Mouse (Mus musculus) midbrain, embryonic 12.5 days (tissue): ENCODE results near the gene Zfp560. TPM values are rescaled to one million over a fixed set of nuclear protein-coding genes. Genes with fewer than 3 reads are reported as not detected.

Experiments
- polyA plus RNA-seq: library from polyadenylated mRNA; unstranded; fragments of >200 nt; fragmentation: Nextera tagmentation; extraction: Ambion mirVana; gene quantifications from 2 replicates; pipeline ENCODE4 v1.2.1, GENCODE M21; 2016

Zfp560 gene
- polyA plus RNA-seq, 1 experiment from 2014 or later, result 35.9 TPM

Other genes with a start within 250 kb of the Zfp560 start
- not detected in 2 replicates for gene Olfr870, start 211.1 kb downstream of the Zfp560 start, polyA plus RNA-seq
- gene Olfr871, start 173.0 kb downstream of the Zfp560 start, polyA plus RNA-seq, result not detected in 2 replicates
- gene Olfr872, start 148.1 kb downstream of the Zfp560 start, polyA plus RNA-seq, result not detected in 2 replicates
- not detected in 2 replicates for gene Olfr39, start 102.8 kb downstream of the Zfp560 start, polyA plus RNA-seq
- not detected in 2 replicates for gene Olfr873, start 86.6 kb downstream of the Zfp560 start, polyA plus RNA-seq
- gene Olfr18, start 49.1 kb downstream of the Zfp560 start, polyA plus RNA-seq, result 0.11 TPM in 1 of 2 replicates, not detected in the other
- gene Zfp26, start 75.0 kb upstream of the Zfp560 start, polyA plus RNA-seq, result 30.3 and 33.7 TPM in 2 replicates
- 34.3 and 34.6 TPM in 2 replicates for gene Zfp426, start 107.6 kb upstream of the Zfp560 start, polyA plus RNA-seq
- gene Zfp266, start 136.2 kb upstream of the Zfp560 start, polyA plus RNA-seq, result 166 and 168 TPM in 2 replicates
- gene Zfp846, start 196.1 kb upstream of the Zfp560 start, polyA plus RNA-seq, result 31.6 and 32.7 TPM in 2 replicates